Mouse (Mus musculus): ENCODE measurements around the gene Gm20532. TPM values are rescaled to one million over a fixed set of nuclear protein-coding genes. Genes with fewer than 3 reads are reported as not detected.

Gm20532 gene
- total RNA-seq, 4 experiments from 2014 or later: not detected

DNA sequence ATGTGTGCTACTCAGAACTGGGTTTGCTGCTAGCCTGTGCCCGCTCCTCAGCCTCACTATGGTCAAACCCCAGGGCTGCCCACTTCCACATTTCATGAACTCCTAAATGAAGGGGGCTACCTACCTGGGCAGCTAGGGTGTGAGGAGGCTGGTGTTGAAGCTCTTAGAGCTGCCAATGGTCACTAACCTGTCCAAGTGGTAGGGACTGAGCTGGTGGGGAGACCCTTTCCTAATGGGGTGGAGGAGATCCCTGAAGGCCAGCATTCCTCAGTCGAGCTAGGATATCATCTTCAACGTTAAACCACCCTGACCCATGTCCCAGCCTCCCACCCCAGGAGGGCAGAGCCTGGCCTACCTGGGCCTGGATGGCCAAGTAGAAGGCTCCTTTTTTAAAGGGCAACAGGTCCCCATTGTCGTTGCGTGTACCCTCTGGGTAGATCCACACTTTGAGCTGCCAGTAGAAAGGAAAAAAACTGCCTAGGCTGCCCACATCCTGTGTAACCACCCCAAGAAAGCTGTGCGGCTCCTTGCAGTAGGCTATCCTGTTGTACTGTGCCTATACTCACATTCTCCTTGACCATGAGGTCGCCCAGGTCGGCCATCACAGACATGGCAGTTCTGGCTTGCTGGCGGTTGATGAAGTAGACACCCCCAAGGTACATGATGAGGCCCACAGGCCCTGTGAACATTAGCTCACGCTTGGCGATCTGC lies 9.4 kb downstream of the Gm20532 start:
- no peak for DNase-seq (ENCODE audit: low spot score in 2 of 2)

- no peak for DNase-seq (ENCODE audit: low spot score in 2 of 2)
These were observed 10.5 kb downstream of the Gm20532 start for GRCm38 (mm10) chr2:26596898-26597297.

GRCm38 (mm10) chr2:26597810-26598209 lies 11.4 kb downstream of the Gm20532 start:
- no peak for DNase-seq (ENCODE audit: low spot score in 2 of 2)

- no peak for DNase-seq (ENCODE audit: low spot score in 2 of 2)
These were observed 12.0 kb downstream of the Gm20532 start for GRCm38 (mm10) chr2:26598462-26598861.

DNA sequence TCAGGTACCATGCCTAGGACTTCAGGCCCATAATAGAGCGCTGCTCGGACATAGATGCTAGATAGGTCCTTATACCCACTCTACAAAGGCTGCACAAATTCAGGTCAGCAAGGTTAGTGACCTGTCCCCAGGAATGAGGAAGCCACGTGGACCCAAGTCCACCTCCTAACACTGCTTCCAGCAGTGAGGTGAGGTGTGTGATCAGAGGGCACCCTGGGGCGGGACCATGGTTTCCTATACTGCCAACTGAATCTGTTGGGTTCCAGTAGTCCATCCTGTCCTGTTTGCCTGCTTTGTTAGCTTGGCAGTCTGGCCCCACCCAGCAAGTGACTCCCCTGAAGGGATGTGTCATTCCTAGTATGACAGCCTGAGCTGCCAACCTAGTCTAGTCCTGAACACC lies 13.5 kb downstream of the Gm20532 start:
- DNase-seq (ENCODE audit: low spot score in 2 of 2): no peak

GRCm38 (mm10) chr2:26600664-26601063 lies 14.2 kb downstream of the Gm20532 start:
- no peak for DNase-seq (ENCODE audit: low spot score in 2 of 2)

DNA sequence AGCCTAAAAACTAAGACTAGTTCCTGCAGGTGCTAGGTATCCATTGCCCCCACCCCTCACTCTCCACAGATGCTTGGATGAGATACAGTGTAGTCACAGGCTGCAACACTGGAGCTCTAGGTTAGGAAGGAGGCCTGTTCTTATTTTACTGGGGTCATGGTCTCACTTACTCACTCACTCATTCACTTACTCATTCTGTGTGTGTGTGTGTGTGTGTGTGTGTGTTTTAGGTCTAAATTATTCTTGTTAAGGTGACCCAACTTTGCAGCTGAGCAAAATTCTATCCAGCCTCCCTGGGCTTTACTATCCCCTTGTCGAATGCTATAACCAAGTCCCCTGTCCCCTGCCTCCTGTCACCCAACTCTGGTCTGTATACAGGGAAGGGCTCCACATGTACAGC lies 15.2 kb downstream of the Gm20532 start:
- DNase-seq (ENCODE audit: low spot score in 2 of 2): no peak

- DNase-seq (ENCODE audit: low spot score in 2 of 2): no peak
These were observed 16.2 kb downstream of the Gm20532 start for GRCm38 (mm10) chr2:26602631-26603030.

GRCm38 (mm10) chr2:26603159-26603558 lies 16.7 kb downstream of the Gm20532 start:
- DNase-seq (ENCODE audit: low spot score in 2 of 2): no peak

GRCm38 (mm10) chr2:26603720-26604671 lies 17.6 kb downstream of the Gm20532 start, which contains the start of gene Agpat2:
Gene Agpat2 (minus strand): TSS chr2:26604417.
- no peak for DNase-seq (ENCODE audit: low spot score in 2 of 2)

DNA sequence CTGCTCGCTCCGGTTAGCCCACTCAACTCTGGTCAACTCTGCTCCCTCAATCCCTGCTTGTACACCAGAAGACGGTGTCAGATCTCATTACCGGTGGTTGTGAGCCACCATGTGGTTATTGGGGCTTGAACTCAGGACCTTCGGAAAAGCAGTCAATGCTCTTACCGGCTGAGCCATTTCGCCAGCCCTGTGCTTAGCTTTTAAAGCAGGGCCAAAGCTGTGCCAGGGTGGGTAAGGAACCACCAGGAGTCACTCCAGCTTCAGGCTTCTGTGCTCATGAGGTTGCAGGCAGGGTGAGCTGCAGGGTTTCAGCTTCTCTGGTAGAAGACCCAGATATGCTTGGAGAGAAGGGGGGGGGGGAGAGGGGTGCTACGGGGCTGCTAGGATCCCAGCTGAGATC lies 18.9 kb downstream of the Gm20532 start:
- DNase-seq (ENCODE audit: low spot score in 2 of 2): no peak

- no peak for DNase-seq (ENCODE audit: low spot score in 2 of 2)
These were observed 20.1 kb downstream of the Gm20532 start for GRCm38 (mm10) chr2:26606579-26606978.

- DNase-seq (ENCODE audit: low spot score in 2 of 2): no peak
These were observed 20.8 kb downstream of the Gm20532 start for GRCm38 (mm10) chr2:26607056-26607910.

- no peak for DNase-seq (ENCODE audit: low spot score in 2 of 2)
These were observed 22.3 kb downstream of the Gm20532 start for GRCm38 (mm10) chr2:26608781-26609180.

- DNase-seq (ENCODE audit: low spot score in 2 of 2): no peak
These were observed 22.8 kb downstream of the Gm20532 start for GRCm38 (mm10) chr2:26609261-26609661.

DNA sequence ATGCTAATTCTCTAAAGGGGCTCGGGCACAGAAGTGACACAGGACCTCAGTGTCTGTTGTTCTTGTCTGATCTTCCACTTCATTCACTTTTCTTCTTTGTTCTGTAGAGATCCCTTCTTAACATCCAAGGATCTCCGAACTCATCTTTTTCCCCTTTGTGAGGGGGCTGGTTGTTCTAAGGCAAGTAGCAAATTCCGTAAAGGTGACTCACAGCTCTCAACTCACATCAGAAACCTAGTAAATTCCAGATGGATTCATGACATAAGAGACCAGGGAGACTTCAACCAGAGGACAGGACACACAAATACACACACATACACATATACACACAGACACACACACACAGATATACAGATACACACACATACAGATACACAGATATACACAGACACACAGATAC lies 24.1 kb downstream of the Gm20532 start:
- no peak for DNase-seq (ENCODE audit: low spot score in 2 of 2)

DNA sequence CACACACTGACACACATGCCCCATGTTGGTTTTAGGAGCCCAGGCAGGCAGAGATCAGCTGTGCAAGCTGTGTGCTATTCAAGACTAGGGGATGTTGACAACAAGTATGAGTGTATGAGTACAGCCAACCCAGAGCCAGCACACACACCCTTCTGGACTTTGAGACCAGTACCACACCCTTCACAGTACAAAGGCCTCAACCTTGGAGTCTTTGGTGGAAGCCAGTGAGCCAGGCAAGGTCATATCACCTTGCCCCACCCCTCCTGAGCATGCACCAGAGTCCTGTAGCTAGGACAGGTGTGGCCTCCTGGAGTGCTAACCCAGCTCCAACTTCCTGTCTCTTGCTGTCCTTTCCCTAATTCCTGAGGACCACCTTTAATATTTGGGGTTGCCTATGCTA lies 24.6 kb downstream of the Gm20532 start:
- DNase-seq (ENCODE audit: low spot score in 2 of 2): no peak

DNA sequence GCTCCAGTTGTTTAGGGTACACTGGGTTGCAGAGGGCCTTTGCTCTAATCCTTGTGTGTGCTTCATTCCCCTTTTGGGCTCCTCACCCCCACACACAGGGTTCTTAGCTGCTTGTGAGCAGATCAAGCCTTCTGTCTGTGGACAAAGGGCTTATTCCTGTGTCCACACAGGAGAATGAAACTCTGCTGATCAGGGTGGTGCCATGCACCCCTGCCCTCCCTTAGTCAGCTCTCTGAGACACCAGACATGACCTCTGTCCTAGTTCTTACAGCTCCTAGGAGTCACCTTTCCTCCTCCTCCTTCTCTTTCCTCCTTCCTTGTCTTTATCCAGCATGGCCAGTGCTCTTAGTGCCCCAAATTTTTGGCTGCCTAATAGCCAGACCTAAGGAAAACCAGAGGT lies 25.5 kb downstream of the Gm20532 start:
- no peak for DNase-seq (ENCODE audit: low spot score in 2 of 2)

GRCm38 (mm10) chr2:26614903-26615302 lies 28.5 kb downstream of the Gm20532 start:
- DNase-seq (ENCODE audit: low spot score in 2 of 2): no peak

DNA sequence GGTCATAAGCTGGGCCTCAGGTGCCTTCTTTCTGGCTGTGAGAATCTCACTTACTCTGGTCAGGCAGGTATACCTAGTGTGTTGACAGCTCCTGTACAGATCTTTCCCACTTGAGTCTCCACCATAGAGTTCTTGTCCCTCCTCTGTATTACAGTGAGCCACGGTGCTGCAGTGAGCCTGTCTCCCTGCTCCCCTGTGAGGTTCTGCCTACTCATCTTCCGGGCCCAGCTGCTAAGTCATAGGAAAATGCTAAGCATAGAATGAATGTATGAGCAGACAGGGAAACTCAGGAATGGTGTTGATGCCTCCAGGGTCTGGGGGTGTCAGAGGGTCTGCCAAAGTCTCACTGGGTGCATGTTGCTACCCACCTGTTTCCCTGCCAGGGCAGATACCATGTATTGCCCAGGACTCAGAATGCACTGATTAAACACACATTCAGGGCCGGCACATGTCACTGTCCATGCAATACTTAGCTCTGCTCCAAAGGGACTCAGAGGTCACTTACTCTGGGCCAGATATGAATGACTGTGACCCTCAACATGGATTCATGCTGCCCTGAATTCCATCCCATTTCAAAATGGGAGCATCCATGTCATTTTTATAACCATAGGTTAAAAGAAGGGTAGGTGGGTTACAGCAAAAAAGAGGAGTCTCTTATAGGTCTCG lies 29.2 kb downstream of the Gm20532 start:
- DNase-seq (ENCODE audit: low spot score in 2 of 2): no peak

- DNase-seq (ENCODE audit: low spot score in 2 of 2): no peak
These were observed 30.9 kb downstream of the Gm20532 start for GRCm38 (mm10) chr2:26617331-26617730.

All from layer of hippocampus, adult 8-10 months (tissue).